ENCODE assay signal across 23 mouse cellular contexts in genomic region chr8:108689694-108690093, GRCm38 (mm10).
DNase-seq lines count a peak whose midpoint lies in the region; ATAC-seq and TF ChIP-seq lines count a peak whose summit lies in the region.
"Had no signal": no experiment of that assay in that cellular context is flagged by ENCODE, and none has a peak within 500 bp of the region (broad histone marks: within the 10 kb centered on the region; RNA-seq: fewer than 3 reads in every experiment).

No protein-coding gene starts in this region.

- H3K4me2 ChIP-seq in forebrain, embryonic 14.5 days (ENCODE audit: low read length), result no peak overlapping the region
- H3K4me2 ChIP-seq in forebrain, postnatal 0 days (ENCODE audit: low read depth), result no peak overlapping the region
- H3K4me2 ChIP-seq in hindbrain, embryonic 13.5 days, result no peak overlapping the region
- H3K4me2 ChIP-seq in hindbrain, embryonic 14.5 days (replicated peaks), result no peak overlapping the region
- H3K4me2 ChIP-seq: embryonic facial prominence, embryonic 12.5 days; forebrain, embryonic 13.5 days had no signal

- TF ChIP-seq CTCF in forebrain, postnatal 0 days (IDR thresholded peaks at IDR 0.05; ENCODE audit: low read depth), result no peak
- TF ChIP-seq CTCF in brain, embryonic 14.5 days (IDR thresholded peaks at IDR 0.05; ENCODE audit: borderline replicate concordance, extremely low read depth, insufficient read depth, insufficient read length), result no peak

- H3K27ac ChIP-seq in forebrain, embryonic 14.5 days (ENCODE audit: low read depth, low read length), result no peak overlapping the region
- no peak overlapping the region for H3K27ac ChIP-seq in forebrain, postnatal 0 days (ENCODE audit: low read depth, low read length)
- H3K27ac ChIP-seq in hindbrain, embryonic 13.5 days, result peak overlapping the region; percentile 12; the same call in 1 of the 2 replicates
- H3K27ac ChIP-seq in hindbrain, embryonic 14.5 days, result no peak overlapping the region
- H3K27ac ChIP-seq: embryonic facial prominence, embryonic 10.5 days; embryonic facial prominence, embryonic 12.5 days; forebrain, embryonic 13.5 days had no signal

- H3K9ac ChIP-seq in forebrain, embryonic 14.5 days (ENCODE audit: low read length), result no peak overlapping the region
- H3K9ac ChIP-seq in forebrain, postnatal 0 days, result no peak overlapping the region
- no peak overlapping the region for H3K9ac ChIP-seq in hindbrain, embryonic 13.5 days
- H3K9ac ChIP-seq in hindbrain, embryonic 14.5 days, result no peak overlapping the region
- H3K9ac ChIP-seq: embryonic facial prominence, embryonic 12.5 days; forebrain, embryonic 13.5 days had no signal

- H3K27me3 ChIP-seq in forebrain, embryonic 14.5 days (replicated peaks; ENCODE audit: control insufficient read depth, insufficient read depth, low read length), result peaks cover 18% of the 10 kb centered on the region
- peaks cover 16% of the 10 kb centered on the region for H3K27me3 ChIP-seq in forebrain, postnatal 0 days (ENCODE audit: insufficient read depth, low read length)
- H3K27me3 ChIP-seq in hindbrain, embryonic 13.5 days, result peaks cover 38% of the 10 kb centered on the region
- H3K27me3 ChIP-seq in hindbrain, embryonic 14.5 days (ENCODE audit: control insufficient read depth, insufficient read depth, low read length), result peaks cover 13% of the 10 kb centered on the region
- H3K27me3 ChIP-seq: CH12.LX had no signal

- WGBS in forebrain, embryonic 14.5 days, result 71% methylated on average over 9 of the region's 9 CpGs
- WGBS in forebrain, postnatal 0 days, result 68% methylated on average over 9 of the region's 9 CpGs
- WGBS in hindbrain, embryonic 13.5 days, result 62% methylated on average over 9 of the region's 9 CpGs
- WGBS in hindbrain, embryonic 14.5 days, result 63% methylated on average over 9 of the region's 9 CpGs

- H3K4me3 ChIP-seq in forebrain, embryonic 14.5 days (ENCODE audit: low read depth, low read length), result no peak overlapping the region
- H3K4me3 ChIP-seq in forebrain, postnatal 0 days (ENCODE audit: low read depth, low read length), result no peak overlapping the region
- H3K4me3 ChIP-seq in hindbrain, embryonic 13.5 days, result no peak overlapping the region
- H3K4me3 ChIP-seq in hindbrain, embryonic 14.5 days (replicated peaks; ENCODE audit: low read length), result no peak overlapping the region
- H3K4me3 ChIP-seq: embryonic facial prominence, embryonic 10.5 days; embryonic facial prominence, embryonic 12.5 days; forebrain, embryonic 13.5 days had no signal

- ATAC-seq in forebrain, embryonic 14.5 days, result no peak
- no peak for ATAC-seq in forebrain, postnatal 0 days
- ATAC-seq in hindbrain, embryonic 13.5 days (ENCODE audit: low FRiP score), result no peak
- no peak for ATAC-seq in hindbrain, embryonic 14.5 days (ENCODE audit: low FRiP score)
- ATAC-seq: activated CD4-positive, CD25-positive, alpha-beta regulatory T cell, adult 4 months; CD4-positive, CD25-positive, alpha-beta regulatory T cell, adult 4 months; forebrain, embryonic 13.5 days; forebrain, embryonic 16.5 days; Patski had no signal

- H3K4me1 ChIP-seq in forebrain, embryonic 14.5 days (ENCODE audit: control insufficient read depth, insufficient read depth, low read length), result peaks cover 10% of the 10 kb centered on the region
- H3K4me1 ChIP-seq in forebrain, postnatal 0 days (ENCODE audit: insufficient read depth), result 0 out of 2 replicates have a peak, but pooled peaks cover 8% of the 10 kb centered on the region
- peaks cover 32% of the 10 kb centered on the region for H3K4me1 ChIP-seq in hindbrain, embryonic 13.5 days (replicated peaks)
- peaks cover 17% of the 10 kb centered on the region for H3K4me1 ChIP-seq in hindbrain, embryonic 14.5 days (replicated peaks; ENCODE audit: control insufficient read depth, insufficient read depth, low read length)

- no peak for TF ChIP-seq POLR2A in brain, embryonic 14.5 days (IDR thresholded peaks at IDR 0.05; ENCODE audit: borderline replicate concordance, extremely low read depth, insufficient read depth, insufficient read length, poor library complexity, severe bottlenecking)

- H3K9me3 ChIP-seq in forebrain, embryonic 14.5 days (replicated peaks; ENCODE audit: control insufficient read depth, low read length), result no peaks in the 10 kb centered on the region
- H3K9me3 ChIP-seq in forebrain, postnatal 0 days (ENCODE audit: low read length), result no peaks in the 10 kb centered on the region
- H3K9me3 ChIP-seq in hindbrain, embryonic 13.5 days, result no peaks in the 10 kb centered on the region
- H3K9me3 ChIP-seq in hindbrain, embryonic 14.5 days (ENCODE audit: control insufficient read depth, low read length), result no peaks in the 10 kb centered on the region
- H3K9me3 ChIP-seq: embryonic facial prominence, embryonic 10.5 days; embryonic facial prominence, embryonic 12.5 days; forebrain, embryonic 13.5 days had no signal

- H3K36me3 ChIP-seq in forebrain, embryonic 14.5 days (ENCODE audit: control insufficient read depth, insufficient read depth, low read length), result no peaks in the 10 kb centered on the region
- no peaks in the 10 kb centered on the region for H3K36me3 ChIP-seq in forebrain, postnatal 0 days (ENCODE audit: insufficient read depth)
- no peaks in the 10 kb centered on the region for H3K36me3 ChIP-seq in hindbrain, embryonic 13.5 days
- H3K36me3 ChIP-seq in hindbrain, embryonic 14.5 days (replicated peaks; ENCODE audit: control insufficient read depth, insufficient read depth), result no peaks in the 10 kb centered on the region
- H3K36me3 ChIP-seq: embryonic facial prominence, embryonic 10.5 days; embryonic facial prominence, embryonic 12.5 days; G1E had no signal

- peak; percentile 17 for DNase-seq in forebrain, embryonic 14.5 days (ENCODE audit: low spot score)
- no peak for DNase-seq in forebrain, postnatal 0 days
- no peak for DNase-seq in hindbrain, embryonic 14.5 days (ENCODE audit: low spot score)
- DNase-seq in brain, embryonic 14.5 days (ENCODE audit: low read depth), result peak; percentile 52
- DNase-seq: adrenal gland, adult 8-10 months; adrenal gland, postnatal 14 days; adrenal gland, postnatal 36 days; B cell, adult 2 months; cerebellum, adult 11 months; cerebellum, adult 18-20 months; cerebellum, adult 8-10 months; cerebellum, adult 9-11 months; cerebellum, postnatal 25 days had no signal

Comparison
In these comparisons a context has a peak if more than half of its experiments do, and no peak if none do; other contexts are left out.
1. DNase-seq: peak in forebrain, embryonic 14.5 days (single experiment) and brain, embryonic 14.5 days (single experiment); none in forebrain, postnatal 0 days (single experiment) and hindbrain, embryonic 14.5 days (single experiment).